8 mouse cellular contexts compared by ENCODE assay signal in the genomic region with DNA sequence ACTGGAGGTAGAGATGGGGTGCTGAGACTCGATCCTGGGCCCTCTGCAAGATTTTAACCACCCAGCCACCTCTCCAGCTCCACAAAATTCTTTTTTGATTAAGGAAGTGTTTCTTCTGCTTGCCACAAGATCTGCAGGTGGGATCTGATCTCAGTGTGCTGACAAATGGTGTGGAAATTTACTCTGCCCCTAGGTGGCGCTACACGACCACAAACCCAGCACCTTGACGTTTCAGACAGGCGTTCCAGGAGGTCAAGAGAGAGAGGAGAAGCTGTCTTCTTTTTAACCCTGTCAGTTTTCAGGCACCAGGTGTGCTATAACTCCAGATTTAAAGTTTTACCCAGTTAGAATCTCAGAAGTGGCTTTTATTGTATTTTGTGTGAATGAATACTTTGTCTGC. TPM values are rescaled to one million over a fixed set of nuclear protein-coding genes. Genes with fewer than 3 reads are reported as not detected.
A peak's percentile ranks its signal among the peaks of the same experiment; 100 is the strongest.
DNase-seq lines count a peak whose midpoint lies in the region; TF ChIP-seq lines count a peak whose summit lies in the region.
"Had no signal": no experiment of that assay in that cellular context is flagged by ENCODE, and none has a peak within 500 bp of the region (broad histone marks: within the 10 kb centered on the region; RNA-seq: fewer than 3 reads in every experiment).

No protein-coding gene starts in this region.

- TF ChIP-seq POLR2A in bone marrow macrophage, adult 2 months (IDR thresholded peaks at IDR 0.05; ENCODE audit: borderline replicate concordance, low read depth, low read length): no peak
- no peak for TF ChIP-seq POLR2A in lung, adult 2 months (IDR thresholded peaks at IDR 0.05; ENCODE audit: borderline replicate concordance, extremely low read depth, low read depth, low read length)

- no peak overlapping the region for H3K27ac ChIP-seq in bone marrow macrophage, adult 2 months (ENCODE audit: insufficient read depth, low read depth, low read length)
- H3K27ac ChIP-seq: hindbrain, embryonic 15.5 days had no signal

- no peak overlapping the region for H3K4me3 ChIP-seq in bone marrow macrophage, adult 2 months (ENCODE audit: insufficient read depth, low read length)
- H3K4me3 ChIP-seq in lung, adult 2 months (replicated peaks; ENCODE audit: extremely low read depth, low read depth, low read length): no peak overlapping the region
- H3K4me3 ChIP-seq: hindbrain, embryonic 15.5 days had no signal

- 5% methylated on average over 5 of the region's 5 CpGs for WGBS in lung, adult 2 months

- H3K4me1 ChIP-seq in bone marrow macrophage, adult 2 months (ENCODE audit: control insufficient read depth, insufficient read depth, low read length): peaks cover 8% of the 10 kb centered on the region
- no peaks in the 10 kb centered on the region; the same call in 1 of the 2 replicates for H3K4me1 ChIP-seq in lung, adult 2 months (ENCODE audit: control insufficient read depth, insufficient read depth, low read length)

- DNase-seq in urinary bladder, postnatal 14 days (ENCODE audit: low spot score): peak; percentile 75
- DNase-seq in urinary bladder, postnatal 4 days (ENCODE audit: low spot score in 2 of 2): no peak
- DNase-seq in forelimb bud, embryonic 11.5 days (ENCODE audit: low read depth, low spot score): peak; percentile 80
- DNase-seq in kidney, postnatal 36 days: peak; percentile 84 to 91
- peak; percentile 79 for DNase-seq in lung, adult 2 months
- peak; percentile 68 for DNase-seq in right cerebral cortex, postnatal 25 days

- TF ChIP-seq CTCF in bone marrow macrophage, adult 2 months (IDR thresholded peaks at IDR 0.05; ENCODE audit: low read depth, low read length): peak; percentile 67
- TF ChIP-seq CTCF in lung, adult 2 months (IDR thresholded peaks at IDR 0.05; ENCODE audit: insufficient read depth, low read length): peak; percentile 99

RNA-seq across cellular contexts. Expression of a gene that starts 4.9 kb away (rescaled TPM):
- 39.0 and 46.2 TPM in 2 replicates for polyA plus RNA-seq in bone marrow macrophage, adult 2 months (2012; ENCODE audit: insufficient read depth, insufficient read length, missing spikeins)
- polyA plus RNA-seq in lung, adult 2 months (2012; rRNA removed): 118 and 125 TPM in 2 replicates

RNA-seq across cellular contexts. Expression of a gene that starts 14.4 kb away (rescaled TPM):
- not detected in 2 replicates for polyA plus RNA-seq in bone marrow macrophage, adult 2 months (2012; ENCODE audit: insufficient read depth, insufficient read length, missing spikeins)
- 5.4 and 6.2 TPM in 2 replicates for polyA plus RNA-seq in lung, adult 2 months (2012; rRNA removed)
- polyA plus RNA-seq: hindbrain, embryonic 15.5 days had no signal

RNA-seq across cellular contexts. Expression of a gene that starts 20.9 kb away (rescaled TPM):
- 0.44 and 0.97 TPM in 2 replicates for polyA plus RNA-seq in bone marrow macrophage, adult 2 months (2012; ENCODE audit: insufficient read depth, insufficient read length, missing spikeins)
- polyA plus RNA-seq in lung, adult 2 months (2012; rRNA removed): 9.8 and 16.3 TPM in 2 replicates

RNA-seq across cellular contexts. Expression of a gene that starts 57.3 kb away (rescaled TPM):
- polyA plus RNA-seq in bone marrow macrophage, adult 2 months (2012; ENCODE audit: insufficient read depth, insufficient read length, missing spikeins): not detected in 2 replicates
- 8.1 and 12.7 TPM in 2 replicates for polyA plus RNA-seq in lung, adult 2 months (2012; rRNA removed)

Comparison
In these comparisons a context has a peak if more than half of its experiments do, and no peak if none do; other contexts are left out.
1. DNase-seq: peak in urinary bladder, postnatal 14 days (single experiment), forelimb bud, embryonic 11.5 days (single experiment), kidney, postnatal 36 days (2 of 2), lung, adult 2 months (single experiment) and right cerebral cortex, postnatal 25 days (single experiment); none in urinary bladder, postnatal 4 days (0 of 2).